Mouse (Mus musculus) induced T-regulatory cell, adult 2 months (primary cell): ENCODE data around the gene Galntl6.

ENCODE experiments used
- DNase-seq: peaks from one replicate; pipeline ENCODE4 v3.0.0-alpha.2; 2012; ENCODE audit warnings: low read depth

Galntl6 gene

DNA sequence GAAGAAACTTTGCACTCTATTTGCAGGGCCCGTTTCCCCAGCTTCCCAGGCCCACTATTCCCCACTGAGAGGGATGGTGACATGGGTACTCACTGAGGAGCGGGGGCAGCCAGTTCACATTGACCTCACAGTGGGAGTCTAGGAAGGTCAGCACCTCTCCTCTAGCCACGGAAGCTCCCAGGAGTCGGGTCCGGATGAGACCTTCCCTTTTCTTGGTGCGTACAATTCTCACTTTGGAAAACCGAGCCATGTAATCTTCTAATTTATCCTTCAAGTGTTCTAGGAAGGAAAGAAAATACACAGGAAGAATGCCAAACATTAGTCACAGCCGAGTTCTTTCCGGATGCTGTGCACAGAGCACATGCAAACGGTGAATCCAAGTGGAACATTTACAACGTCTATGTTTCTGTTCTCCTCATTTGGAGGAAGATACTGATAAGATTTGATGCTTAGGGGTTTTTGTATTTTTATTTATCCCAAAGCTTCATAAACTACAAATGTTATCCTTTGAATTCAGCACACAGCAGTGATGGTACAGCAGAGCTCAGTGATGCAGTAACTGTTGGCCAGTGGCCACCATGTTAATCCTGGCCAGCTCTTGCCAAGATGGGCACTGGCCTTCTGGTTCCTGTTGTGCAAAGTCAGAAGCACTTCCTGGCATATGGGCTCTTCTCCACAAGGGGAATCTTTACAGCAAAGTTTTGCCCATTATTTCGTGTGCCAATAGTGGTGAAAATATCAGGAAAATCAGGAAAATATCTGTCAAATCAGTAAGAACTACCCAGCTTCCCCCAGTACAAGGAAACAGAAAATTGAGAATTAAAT is 949.9 kb downstream of the Galntl6 start:
- no peak for DNase-seq

GRCm38 (mm10) chr8:57959136-57959535 is 953.3 kb downstream of the Galntl6 start:
- DNase-seq, result no peak

DNA sequence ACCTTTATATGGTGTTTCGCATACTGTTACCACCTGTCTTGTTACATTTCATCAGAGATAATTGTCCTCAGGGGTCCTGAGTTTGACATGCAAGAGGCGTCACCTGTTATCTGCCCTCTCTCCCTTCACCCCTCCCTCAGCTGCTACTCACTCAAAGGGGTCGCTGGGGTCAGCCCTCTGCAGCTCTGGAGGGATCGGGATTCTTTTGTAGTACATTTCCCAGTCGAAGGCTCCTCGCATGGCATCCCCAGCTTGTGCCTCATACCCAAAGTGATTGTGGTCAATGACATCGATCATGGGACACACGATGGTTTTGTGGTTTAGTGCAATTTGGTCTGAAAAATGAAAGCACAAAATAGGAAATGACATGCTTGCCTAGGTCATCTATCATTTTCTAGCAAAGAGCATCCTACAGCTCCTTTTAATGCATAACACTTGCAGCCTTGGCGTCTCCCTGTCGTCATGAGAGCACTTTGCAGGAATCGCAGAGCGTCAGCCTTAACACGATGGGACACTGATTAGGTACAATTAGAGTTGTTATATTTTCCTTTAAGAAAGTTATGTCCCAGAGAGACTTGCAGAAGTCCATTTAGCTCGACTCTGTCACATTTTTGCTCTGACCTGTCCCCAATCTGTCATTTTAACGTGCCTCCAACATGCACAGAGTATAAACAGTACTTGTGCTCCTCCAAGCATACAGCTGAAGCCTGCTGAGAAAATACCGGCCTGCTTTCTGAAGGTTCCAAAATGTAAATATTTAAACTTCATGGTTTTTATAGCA is 954.1 kb downstream of the Galntl6 start:
- no peak for DNase-seq

- DNase-seq, result no peak
Measured at GRCm38 (mm10) chr8:57955501-57955900, 956.9 kb downstream of the Galntl6 start.

DNA sequence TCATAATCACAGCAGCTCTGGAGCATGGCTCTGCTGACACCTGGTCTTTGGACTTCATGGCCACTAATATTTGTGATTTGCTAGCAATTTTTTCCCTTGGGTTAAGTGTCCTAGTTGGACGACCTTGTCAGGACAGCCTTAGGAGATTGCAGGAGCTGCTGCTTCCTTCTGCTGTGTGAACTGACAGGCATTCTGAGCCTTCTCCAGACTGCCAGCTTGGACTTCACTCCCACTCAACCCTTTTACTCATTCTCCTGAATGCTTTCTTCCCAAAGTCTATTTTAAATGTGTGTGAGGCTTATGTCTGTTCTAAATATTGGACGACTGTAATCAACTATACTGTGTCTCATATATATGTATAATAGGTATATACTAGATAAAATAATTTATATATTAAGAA is 971.3 kb downstream of the Galntl6 start:
- no peak for DNase-seq

GRCm38 (mm10) chr8:57939856-57940420 is 972.5 kb downstream of the Galntl6 start:
- no peak for DNase-seq

DNA sequence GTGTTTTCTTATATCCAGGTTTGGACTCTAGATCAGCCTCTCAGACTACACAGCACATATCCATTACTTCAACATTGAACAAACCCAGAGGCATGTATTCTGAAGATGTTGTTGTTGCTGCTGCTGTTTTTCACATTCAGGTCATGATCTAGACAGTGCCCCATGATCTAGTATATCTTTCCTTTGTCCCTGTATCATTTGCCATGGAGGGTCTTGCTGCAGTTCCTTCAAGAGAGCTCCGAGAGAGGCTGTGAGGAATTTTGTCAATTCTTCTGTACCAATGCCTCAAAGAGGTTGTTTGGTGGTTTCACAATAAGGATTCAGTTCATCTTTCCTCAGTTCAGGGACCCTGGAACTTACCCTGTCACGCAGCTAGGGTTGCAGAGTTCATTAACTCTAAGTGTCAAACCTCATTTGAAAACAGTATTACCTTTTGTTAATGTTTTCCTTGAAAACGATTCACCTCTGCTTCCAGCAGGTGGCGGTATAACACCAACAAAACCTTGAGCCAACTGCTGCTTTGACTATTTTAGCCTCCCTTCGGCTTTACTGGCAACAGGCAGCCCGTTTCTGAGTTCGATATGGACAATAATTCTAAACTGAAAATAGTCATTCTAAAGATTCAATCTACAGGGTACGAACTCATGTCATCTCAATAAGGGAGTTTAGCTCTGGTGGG is 973.1 kb downstream of the Galntl6 start:
- peak; percentile 36 for DNase-seq

DNA sequence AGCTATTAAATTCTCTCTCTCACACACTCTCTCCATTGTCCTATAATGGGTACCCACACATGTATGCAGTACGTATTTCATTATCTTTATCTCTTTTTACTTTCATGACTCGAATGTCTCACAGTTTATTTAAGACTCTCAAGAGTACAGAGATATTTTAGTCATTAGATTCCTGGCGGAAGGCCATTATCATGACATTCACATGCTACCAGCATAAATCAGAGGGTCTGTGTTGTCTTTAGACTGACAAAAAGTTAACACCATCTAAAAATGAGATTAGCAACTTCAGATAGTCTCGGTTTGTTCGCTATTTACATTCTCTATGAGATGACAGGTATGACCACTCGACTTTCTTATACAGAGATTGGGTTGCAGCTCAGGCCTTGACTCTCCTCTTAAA is 985.4 kb downstream of the Galntl6 start:
- DNase-seq, result no peak

DNA sequence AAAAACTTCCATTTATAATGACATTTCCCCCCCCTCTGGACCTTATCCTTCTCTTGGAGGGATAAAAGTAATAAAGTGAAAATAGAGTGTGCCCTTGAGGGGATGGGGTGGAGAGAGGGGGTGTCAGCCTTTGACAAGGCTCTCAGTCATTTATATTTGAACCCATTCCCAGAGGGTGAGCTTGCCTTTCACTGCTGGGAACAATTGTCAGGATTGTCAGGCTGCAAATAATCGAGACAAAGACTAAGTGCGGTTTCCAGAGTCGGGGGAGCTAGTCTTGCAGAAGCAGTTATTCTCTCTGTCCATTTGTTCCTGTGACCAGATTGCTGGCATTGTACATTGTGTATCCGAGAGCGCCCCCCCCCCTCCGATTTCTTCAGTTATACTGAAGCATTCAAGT is 988.9 kb downstream of the Galntl6 start:
- no peak for DNase-seq

- no peak for DNase-seq
Measured at GRCm38 (mm10) chr8:57923130-57923529, 989.3 kb downstream of the Galntl6 start.

DNA sequence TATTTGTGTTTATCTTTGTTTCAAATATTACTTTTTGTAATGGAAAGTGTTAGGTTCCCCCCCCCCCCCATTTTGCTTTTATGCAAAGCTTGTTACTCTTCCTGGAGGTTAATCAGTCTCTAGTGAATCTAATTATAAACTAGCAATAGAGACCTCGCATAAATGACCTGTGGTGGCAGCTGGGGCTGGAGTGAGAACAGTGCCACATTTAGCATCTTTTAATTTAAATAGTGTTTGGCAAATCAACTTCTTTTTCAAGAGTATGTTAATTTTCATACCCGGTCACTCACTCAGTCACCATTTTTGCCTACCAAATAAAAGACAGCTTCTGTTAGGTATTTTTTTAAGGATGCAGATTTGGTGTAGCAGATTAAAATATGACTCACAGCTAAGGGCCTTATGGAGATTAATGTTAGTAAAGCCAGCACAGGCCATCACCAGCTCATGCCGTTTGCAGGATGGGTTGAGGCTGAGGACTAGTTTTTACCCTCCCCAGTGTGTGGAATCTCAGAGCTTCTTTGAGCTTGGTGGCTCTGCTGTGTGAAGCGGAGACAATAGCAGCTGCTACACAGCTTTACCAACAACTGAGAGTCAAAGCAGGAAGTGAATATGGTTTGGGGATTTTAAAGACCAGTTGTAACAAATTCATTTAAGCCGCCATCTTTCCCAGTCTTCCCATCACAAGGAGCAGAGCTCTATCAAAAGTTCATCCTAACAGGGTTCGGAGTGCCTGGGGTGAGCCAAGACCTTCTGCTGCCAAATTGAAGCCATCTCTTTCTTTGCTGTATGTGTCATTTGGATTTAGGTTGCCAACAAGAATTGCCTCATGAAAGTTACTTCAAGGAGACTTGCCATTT is 990.0 kb downstream of the Galntl6 start:
- no peak for DNase-seq

DNA sequence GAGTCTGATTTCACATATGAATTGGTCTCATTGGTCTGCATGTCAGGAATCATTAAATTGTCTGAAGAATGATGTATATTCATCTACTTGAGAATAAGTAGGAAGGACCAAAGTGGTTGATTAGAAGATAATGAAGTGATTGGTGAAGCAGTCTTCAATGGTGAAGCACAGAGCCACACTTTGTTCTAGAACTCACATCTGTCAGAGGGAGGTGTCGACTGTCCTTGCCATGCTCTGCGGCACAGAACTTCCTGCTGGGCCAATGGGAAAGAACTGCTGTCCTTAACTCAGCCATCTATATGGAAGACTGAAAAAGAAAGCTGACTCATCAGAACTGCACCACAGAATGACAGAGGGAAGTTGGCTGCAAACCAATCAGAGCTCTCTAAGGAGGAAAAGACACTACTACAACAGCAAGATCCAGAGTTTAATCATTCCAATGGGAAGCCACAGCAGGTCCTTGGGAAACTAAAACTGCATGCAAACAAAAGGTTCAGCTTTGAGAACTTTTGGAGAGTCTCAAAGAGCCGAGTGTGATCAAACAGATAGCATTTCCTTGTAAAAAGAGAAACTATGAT is 992.0 kb downstream of the Galntl6 start:
- no peak for DNase-seq

GRCm38 (mm10) chr8:57918720-57919640 is 993.5 kb downstream of the Galntl6 start:
- no peak for DNase-seq

DNA sequence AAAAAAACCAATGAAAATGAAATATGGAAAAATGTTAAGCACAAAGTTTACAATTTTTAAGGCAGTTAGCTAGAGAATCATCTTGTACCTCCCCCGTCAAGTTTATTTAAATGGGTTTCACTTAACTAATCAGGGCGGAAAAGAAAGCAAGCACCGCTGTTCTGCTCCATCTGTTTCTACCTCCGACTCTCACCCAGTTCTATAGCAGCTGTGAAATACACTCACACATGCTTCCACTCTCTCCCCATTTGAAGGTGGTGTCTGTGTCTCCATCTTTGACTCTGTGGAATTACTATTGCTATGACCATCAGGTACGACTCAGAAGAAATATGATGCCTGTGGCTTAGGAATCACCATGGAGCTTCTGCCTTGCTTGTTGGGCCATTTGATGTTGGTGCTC is 1019.1 kb downstream of the Galntl6 start:
- DNase-seq, result no peak

DNA sequence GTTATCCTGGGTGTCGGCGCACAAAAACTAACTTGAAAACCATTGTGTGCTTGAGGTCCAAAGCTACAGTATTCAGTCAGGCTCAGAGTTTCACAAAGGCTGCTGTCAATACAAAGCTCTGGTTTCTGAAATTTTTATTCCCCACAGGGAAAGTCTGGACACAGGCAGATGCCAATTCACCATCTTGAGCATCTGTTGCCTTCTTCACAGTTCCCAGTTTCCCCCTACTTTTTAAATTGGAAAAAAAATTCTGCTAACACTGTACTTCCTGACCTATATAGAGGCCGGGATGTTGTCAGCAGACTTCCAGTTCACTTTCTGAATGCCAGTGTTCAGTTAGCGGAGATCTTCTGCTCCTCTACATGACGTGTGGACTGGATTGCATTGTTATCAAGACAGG is 1020.3 kb downstream of the Galntl6 start:
- no peak for DNase-seq

GRCm38 (mm10) chr8:57890159-57890558 is 1022.3 kb downstream of the Galntl6 start:
- no peak for DNase-seq

- peak; percentile 4 for DNase-seq
Measured at GRCm38 (mm10) chr8:57888831-57889230, 1023.6 kb downstream of the Galntl6 start.

DNA sequence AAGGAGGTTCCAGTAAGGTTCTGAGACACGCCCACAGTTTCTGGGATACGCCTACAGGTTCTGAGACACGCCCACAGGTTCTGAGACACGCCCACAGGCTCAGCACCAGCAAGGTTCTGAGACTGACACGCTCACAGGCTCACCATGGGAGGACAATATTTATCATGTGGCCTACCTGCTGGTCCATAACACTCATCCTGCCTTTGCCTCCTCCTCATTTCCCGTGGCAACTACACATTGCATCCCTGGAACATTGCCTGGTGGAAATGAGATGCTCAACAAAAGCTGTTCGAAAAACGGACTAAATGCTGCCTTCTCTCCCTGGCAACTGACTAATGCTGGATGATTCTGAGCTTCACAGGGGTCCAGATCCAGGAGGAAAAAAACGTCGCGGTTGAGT is 1033.0 kb downstream of the Galntl6 start:
- DNase-seq, result no peak

DNA sequence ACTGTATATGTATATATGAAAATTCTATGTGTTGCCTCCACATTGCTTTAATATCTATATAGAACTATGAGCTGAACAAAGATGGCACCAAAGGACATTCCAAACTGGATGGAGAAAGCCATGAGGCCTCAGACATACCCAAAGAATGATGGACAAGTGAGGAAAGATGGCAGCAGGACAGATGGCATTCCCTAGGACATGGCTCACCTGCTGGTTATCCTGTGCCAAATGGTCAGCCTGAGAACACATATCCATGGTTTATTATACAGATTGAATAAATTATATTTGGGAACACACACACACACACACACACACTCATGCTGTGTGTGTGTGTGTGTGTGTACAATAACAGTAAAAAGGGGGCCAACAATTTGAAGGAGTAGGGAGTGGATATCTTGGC is 1063.4 kb downstream of the Galntl6 start:
- DNase-seq, result no peak

- no peak for DNase-seq
Measured at GRCm38 (mm10) chr8:57843461-57843860, 1069.0 kb downstream of the Galntl6 start.
